Mouse (Mus musculus) intestine, embryonic 14.5 days (tissue): Measurements from ENCODE around the gene Mtor. TPM values are rescaled to one million over a fixed set of nuclear protein-coding genes. Genes with fewer than 3 reads are reported as not detected.

ENCODE experiments used
- ATAC-seq: fragments of 200-750 bp; cut with Nextera tagmentation; replicated peaks from 2 replicates; pipeline ENCODE4 v1.8.0; 2017; ENCODE audit warnings: low read depth, moderate number of reproducible peaks, moderate TSS enrichment, moderate library complexity; ENCODE audit not compliant: low FRiP score, low TSS enrichment
- DNase-seq: peaks from one replicate; pipeline ENCODE4 v3.0.0-alpha.2; 2018; ENCODE audit warnings: low spot score
- H3K27ac ChIP-seq: fragments of 300-500 bp; sonication (generic); 2 replicates; pipeline ENCODE4 v1.5.1; 2014; ENCODE audit warnings: low read depth, mild to moderate bottlenecking, control low read depth
- H3K27me3 ChIP-seq: fragments of 300-500 bp; sonication (generic); replicated peaks from 2 replicates; pipeline ENCODE4 v1.6.1; 2014; ENCODE audit warnings: low read length, control low read depth; ENCODE audit not compliant: control insufficient read depth, insufficient read depth
- H3K36me3 ChIP-seq: fragments of 300-500 bp; sonication (generic); 2 replicates; pipeline ENCODE4 v1.6.1; 2014; ENCODE audit warnings: low read length, control low read depth; ENCODE audit not compliant: control insufficient read depth, insufficient read depth
- H3K4me1 ChIP-seq: fragments of 300-500 bp; sonication (generic); replicated peaks from 2 replicates; pipeline ENCODE4 v1.6.1; 2014; ENCODE audit warnings: low read length, control low read depth, mixed read lengths; ENCODE audit not compliant: control insufficient read depth, insufficient read depth
- H3K4me2 ChIP-seq: fragments of 300-500 bp; sonication (generic); 2 replicates; pipeline ENCODE4 v1.6.1; 2014; ENCODE audit warnings: low read length
- H3K4me3 ChIP-seq: fragments of 300-500 bp; sonication (generic); 2 replicates; pipeline ENCODE4 v1.5.1; 2014; ENCODE audit warnings: low read depth, low read length, control low read depth, mixed read lengths
- H3K9ac ChIP-seq: fragments of 300-500 bp; sonication (generic); 2 replicates; pipeline ENCODE4 v1.6.1; 2014; ENCODE audit warnings: mild to moderate bottlenecking, low read length
- H3K9me3 ChIP-seq: fragments of 300-500 bp; sonication (generic); 2 replicates; pipeline ENCODE4 v1.6.1; 2016; ENCODE audit warnings: low read length, control low read depth; ENCODE audit not compliant: control insufficient read depth
- WGBS: fragments of 180-500 bp; shearing (Covaris S2); extraction: QIAGEN DNeasy Blood & Tissue Kit; methylation state at CpG from one replicate; pipeline ENCODE4 v1.1.7; 2014; 5-methylcytosine and 5-hydroxymethylcytosine counted together
- polyA plus RNA-seq: library from polyadenylated mRNA; unstranded; fragments of >200 nt; fragmentation: Nextera tagmentation; extraction: Ambion mirVana; gene quantifications from 2 replicates; pipeline ENCODE4 v1.2.1, GENCODE M21; 2014

The Mtor gene
- polyA plus RNA-seq, 1 experiment from 2014 or later = 20.8 TPM

DNA sequence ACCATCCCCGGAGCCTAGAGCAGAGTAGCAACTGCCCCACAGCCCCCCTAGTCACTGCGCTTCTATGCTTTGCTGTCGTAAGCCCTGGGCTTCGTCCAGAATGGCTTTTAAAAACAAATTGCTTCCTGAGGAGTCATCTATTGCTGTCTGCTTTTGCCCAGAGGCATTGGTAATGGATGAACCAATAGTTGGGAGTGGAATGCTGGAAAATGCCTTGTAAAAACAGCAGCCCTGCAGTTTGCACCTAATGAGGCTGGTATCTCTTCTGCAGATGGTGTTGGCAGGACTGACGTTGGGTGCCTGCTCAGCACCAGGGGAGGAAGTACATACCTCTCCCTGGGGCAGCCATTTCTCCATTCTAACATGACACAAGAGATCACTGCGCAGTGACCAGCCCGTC lies 75.1 kb downstream of the Mtor start:
- no peak overlapping the region for H3K4me2 ChIP-seq
- ATAC-seq = no peak
- 64% methylated on average over 7 of the region's 7 CpGs for WGBS
- no peak overlapping the region for H3K4me3 ChIP-seq
- H3K36me3 ChIP-seq = peaks cover 75% of the 10 kb centered on the region
- no peaks in the 10 kb centered on the region for H3K9me3 ChIP-seq
- H3K4me1 ChIP-seq = no peaks in the 10 kb centered on the region
- H3K27ac ChIP-seq = no peak overlapping the region
- DNase-seq = no peak
- no peak overlapping the region for H3K9ac ChIP-seq
- H3K27me3 ChIP-seq = no peaks in the 10 kb centered on the region

DNA sequence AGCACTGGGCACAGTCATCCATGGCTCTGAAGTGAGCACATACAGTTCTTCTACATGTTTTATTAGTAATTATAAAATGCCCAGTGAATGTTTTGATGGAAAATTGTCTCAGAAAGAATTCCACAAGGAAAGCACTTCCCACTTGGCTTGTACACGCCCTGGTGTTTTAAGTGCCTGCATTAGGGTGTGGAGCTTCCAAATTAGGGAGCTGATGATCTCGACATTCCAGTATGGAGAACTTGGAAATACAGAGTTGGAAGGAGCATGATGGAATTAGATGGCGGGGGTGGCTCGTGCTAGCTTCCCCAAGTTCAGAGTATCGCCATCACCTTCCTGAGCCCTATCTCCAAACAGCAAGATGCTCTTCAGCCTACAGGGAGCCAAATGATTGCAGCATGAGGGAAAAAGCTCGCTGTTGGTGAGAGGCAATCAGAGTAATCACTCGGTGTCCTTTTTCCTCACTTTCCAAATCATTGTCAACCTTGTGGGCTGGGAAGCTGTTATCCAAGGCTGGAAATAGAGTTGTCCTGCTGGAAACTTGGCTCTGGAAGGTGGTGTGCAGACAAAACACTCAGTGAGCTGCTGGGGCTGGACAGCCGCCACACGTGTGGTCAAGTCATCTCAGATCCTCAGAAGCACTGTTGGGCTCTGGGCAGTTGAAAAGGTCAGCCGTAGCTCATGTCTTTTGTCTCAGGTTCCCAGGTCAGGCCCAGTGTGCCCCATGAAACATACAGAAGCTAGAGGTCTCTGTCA lies 78.9 kb downstream of the Mtor start:
- ATAC-seq (no peak), DNase-seq (no peak)
- Histone ChIP-seq H3K9ac (no peak overlapping the region), H3K27me3 (no peaks in the 10 kb centered on the region), H3K4me2 (no peak overlapping the region), H3K36me3 (peaks cover 82% of the 10 kb centered on the region), H3K4me1 (no peaks in the 10 kb centered on the region), H3K4me3 (no peak overlapping the region), H3K9me3 (no peaks in the 10 kb centered on the region), H3K27ac (no peak overlapping the region)
- 91% methylated on average over 10 of the region's 10 CpGs for WGBS

DNA sequence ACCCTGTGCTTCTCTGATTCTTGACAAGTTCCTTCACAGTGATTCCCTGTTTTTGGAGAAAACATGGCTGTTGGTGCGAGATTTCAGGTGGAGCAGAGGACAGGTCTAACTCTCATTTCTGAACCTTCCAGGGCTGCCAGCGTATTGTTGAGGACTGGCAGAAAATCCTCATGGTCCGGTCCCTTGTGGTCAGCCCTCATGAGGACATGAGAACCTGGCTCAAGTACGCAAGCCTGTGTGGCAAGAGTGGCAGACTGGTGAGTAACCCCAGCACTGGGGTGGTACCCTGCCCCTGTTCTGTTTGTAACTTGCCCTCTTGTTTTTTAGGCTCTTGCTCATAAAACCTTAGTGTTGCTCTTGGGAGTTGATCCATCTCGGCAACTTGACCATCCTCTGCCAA lies 81.9 kb downstream of the Mtor start:
- H3K9me3 ChIP-seq = no peaks in the 10 kb centered on the region
- 96% methylated on average over 5 of the region's 5 CpGs for WGBS
- H3K27me3 ChIP-seq = no peaks in the 10 kb centered on the region
- H3K4me2 ChIP-seq = no peak overlapping the region
- ATAC-seq (no peak), DNase-seq (no peak)
- no peak overlapping the region for H3K27ac ChIP-seq
- no peaks in the 10 kb centered on the region for H3K4me1 ChIP-seq
- no peak overlapping the region for H3K9ac ChIP-seq
- peaks cover 91% of the 10 kb centered on the region for H3K36me3 ChIP-seq
- no peak overlapping the region for H3K4me3 ChIP-seq

- Histone ChIP-seq H3K36me3 (peaks cover 91% of the 10 kb centered on the region), H3K9ac (no peak overlapping the region), H3K27me3 (no peaks in the 10 kb centered on the region), H3K4me2 (no peak overlapping the region), H3K4me1 (no peaks in the 10 kb centered on the region), H3K27ac (no peak overlapping the region), H3K9me3 (no peaks in the 10 kb centered on the region), H3K4me3 (no peak overlapping the region)
- WGBS = 91% methylated on average over 6 of the region's 6 CpGs
- DNase-seq (no peak), ATAC-seq (no peak)
These were observed 82.4 kb downstream of the Mtor start for GRCm38 (mm10) chr4:148530778-148531177.

DNA sequence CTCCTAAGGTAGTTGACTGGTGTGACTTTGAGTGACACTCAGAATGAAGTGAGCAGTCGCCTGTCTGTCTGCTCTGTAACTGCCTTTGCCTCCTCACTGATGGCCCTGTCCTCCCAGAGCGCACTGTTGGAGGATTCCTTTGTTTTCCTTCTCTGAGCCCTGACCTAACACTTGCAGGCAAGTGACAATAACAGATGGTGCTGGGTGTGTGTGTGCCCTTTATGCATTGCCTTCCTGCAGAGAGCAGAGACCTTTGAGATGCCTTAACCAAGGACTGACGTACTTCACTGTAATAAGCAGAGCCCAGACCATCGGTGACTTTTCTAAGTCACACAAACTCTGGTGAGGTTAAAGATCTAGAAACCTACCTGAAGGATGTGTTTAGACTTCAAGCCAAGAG lies 82.9 kb downstream of the Mtor start:
- H3K9ac ChIP-seq = no peak overlapping the region
- no peak overlapping the region for H3K4me2 ChIP-seq
- H3K4me1 ChIP-seq = no peaks in the 10 kb centered on the region
- H3K4me3 ChIP-seq = no peak overlapping the region
- ATAC-seq = no peak
- no peak for DNase-seq
- H3K36me3 ChIP-seq = peaks cover 91% of the 10 kb centered on the region
- 67% methylated on average over 4 of the region's 4 CpGs for WGBS
- no peak overlapping the region for H3K27ac ChIP-seq
- H3K9me3 ChIP-seq = no peaks in the 10 kb centered on the region
- no peaks in the 10 kb centered on the region for H3K27me3 ChIP-seq

- no peak overlapping the region for H3K9ac ChIP-seq
- H3K36me3 ChIP-seq = peaks cover 91% of the 10 kb centered on the region
- H3K4me1 ChIP-seq = no peaks in the 10 kb centered on the region
- H3K4me2 ChIP-seq = no peak overlapping the region
- no peaks in the 10 kb centered on the region for H3K27me3 ChIP-seq
- no peak overlapping the region for H3K27ac ChIP-seq
- no peaks in the 10 kb centered on the region for H3K9me3 ChIP-seq
- no peak overlapping the region for H3K4me3 ChIP-seq
- no peak for ATAC-seq
- WGBS = 91% methylated on average over 3 of the region's 3 CpGs
- DNase-seq = no peak
These were observed 84.1 kb downstream of the Mtor start for GRCm38 (mm10) chr4:148532516-148532915.

- 91% methylated on average over 12 of the region's 12 CpGs for WGBS
- DNase-seq (no peak), ATAC-seq (no peak)
- Histone ChIP-seq H3K4me1 (no peaks in the 10 kb centered on the region), H3K36me3 (peaks cover 91% of the 10 kb centered on the region), H3K4me3 (no peak overlapping the region), H3K4me2 (no peak overlapping the region), H3K9me3 (no peaks in the 10 kb centered on the region), H3K27ac (no peak overlapping the region), H3K27me3 (no peaks in the 10 kb centered on the region), H3K9ac (no peak overlapping the region)
These were observed 85.4 kb downstream of the Mtor start for GRCm38 (mm10) chr4:148533613-148534328.

DNA sequence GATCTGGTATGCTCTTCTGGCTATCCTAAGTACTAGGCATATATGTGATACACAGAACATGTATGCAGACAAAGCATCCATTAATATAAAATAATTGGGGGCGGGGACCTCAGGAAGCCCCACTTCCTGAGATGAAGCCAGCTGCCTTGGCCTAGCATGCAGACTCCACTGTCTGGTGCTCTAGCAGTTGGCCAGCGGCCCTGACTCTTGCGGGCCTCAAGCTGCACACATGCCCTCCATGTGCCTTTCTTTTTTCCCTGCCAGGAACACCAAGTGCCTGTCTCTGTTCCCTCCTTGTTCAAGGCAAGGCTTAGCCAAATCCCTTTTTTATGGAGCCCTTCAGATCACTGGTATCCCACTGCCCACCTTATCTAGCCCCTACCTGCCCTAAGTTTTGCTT lies 87.5 kb downstream of the Mtor start:
- Histone ChIP-seq H3K9me3 (no peaks in the 10 kb centered on the region), H3K4me3 (no peak overlapping the region), H3K36me3 (peaks cover 98% of the 10 kb centered on the region), H3K27me3 (no peaks in the 10 kb centered on the region), H3K27ac (no peak overlapping the region), H3K4me2 (no peak overlapping the region), H3K4me1 (no peaks in the 10 kb centered on the region), H3K9ac (no peak overlapping the region)
- no peak for DNase-seq
- WGBS = 82% methylated on average over 3 of the region's 3 CpGs
- no peak for ATAC-seq

DNA sequence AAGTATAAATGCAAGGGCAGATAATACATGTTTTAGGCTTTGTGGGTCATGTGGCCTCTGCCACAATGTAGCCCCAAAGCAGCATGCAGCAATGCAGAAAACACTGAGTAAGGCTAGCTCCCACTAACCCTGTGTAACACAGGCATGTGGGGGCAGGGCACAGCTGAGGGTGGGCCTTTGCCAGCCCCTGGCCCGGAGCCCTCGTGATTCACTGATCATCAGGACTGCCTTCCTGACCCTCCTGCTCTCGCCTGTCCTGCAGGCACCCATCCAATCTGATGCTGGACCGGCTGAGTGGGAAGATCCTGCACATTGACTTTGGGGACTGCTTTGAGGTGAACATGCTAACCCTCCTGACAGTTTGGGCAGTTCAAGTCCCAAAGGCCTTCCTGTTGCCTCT lies 100.7 kb downstream of the Mtor start:
- 86% methylated on average over 4 of the region's 4 CpGs for WGBS
- Histone ChIP-seq H3K9ac (no peak overlapping the region), H3K4me2 (no peak overlapping the region), H3K27me3 (no peaks in the 10 kb centered on the region), H3K36me3 (peaks cover 95% of the 10 kb centered on the region), H3K4me3 (no peak overlapping the region), H3K27ac (no peak overlapping the region), H3K9me3 (no peaks in the 10 kb centered on the region), H3K4me1 (no peaks in the 10 kb centered on the region)
- no peak for DNase-seq
- ATAC-seq = no peak
